Mouse (Mus musculus) spleen, adult 2 months (tissue): ENCODE results near the gene Syt7. TPM values are rescaled to one million over a fixed set of nuclear protein-coding genes. Genes with fewer than 3 reads are reported as not detected.

ENCODE experiments used
- DNase-seq, 2 experiments: peaks; one replicate each; pipeline versions ENCODE4 v3.0.0 to v3.0.0-alpha.2; 2012 to 2021; ENCODE audit warnings: low spot score in 2 of 2, low read depth in 1 of 2
- H3K27ac ChIP-seq: fragments of 200-500 bp; 2 replicates; pipeline ENCODE4 v1.5.1; 2012; ENCODE audit warnings: low read length, inconsistent platforms; ENCODE audit not compliant: insufficient read depth
- H3K27me3 ChIP-seq: fragments of 200-500 bp; 2 replicates; pipeline ENCODE4 v1.6.1; 2012; ENCODE audit warnings: mild to moderate bottlenecking, moderate library complexity, low read length, inconsistent platforms; ENCODE audit not compliant: control insufficient read depth, insufficient read depth
- H3K36me3 ChIP-seq: fragments of 200-500 bp; 2 replicates; pipeline ENCODE4 v1.6.1; 2012; ENCODE audit warnings: mild to moderate bottlenecking, low read length, inconsistent platforms; ENCODE audit not compliant: control insufficient read depth, insufficient read depth
- H3K4me1 ChIP-seq: fragments of 200-500 bp; 2 replicates; pipeline ENCODE4 v1.6.1; 2011; ENCODE audit warnings: inconsistent platforms; ENCODE audit not compliant: control insufficient read depth, insufficient read depth, insufficient read length
- H3K4me3 ChIP-seq: fragments of 200-500 bp; 2 replicates; pipeline ENCODE4 v1.5.1; 2011; ENCODE audit warnings: mild to moderate bottlenecking, inconsistent platforms; ENCODE audit not compliant: insufficient read depth, insufficient read length; ENCODE audit errors: extremely low read depth
- CTCF ChIP-seq: fragments of 200-500 bp; IDR thresholded peaks from 2 replicates; pipeline ENCODE4 v1.5.1; 2011; ENCODE audit warnings: mild to moderate bottlenecking, inconsistent platforms; ENCODE audit not compliant: insufficient read depth, insufficient read length, insufficient replicate concordance; ENCODE audit errors: extremely low read depth
- POLR2A ChIP-seq: fragments of 200-500 bp; IDR thresholded peaks from 2 replicates; pipeline ENCODE4 v1.6.1; 2011; ENCODE audit warnings: low read depth, low read length, inconsistent platforms
- WGBS: fragments of 180-500 bp; shearing (Covaris S2); methylation state at CpG from one replicate; pipeline ENCODE4 v1.1.7; 2018; 5-methylcytosine and 5-hydroxymethylcytosine counted together
- polyA plus RNA-seq: library from polyadenylated mRNA; depleted of rRNA; stranded (reverse); fragments of >200 nt; gene quantifications from 2 replicates; pipeline ENCODE4 v1.2.3, GENCODE M21; 2012

Gene Syt7
- polyA plus RNA-seq, 1 experiment: 0.29 TPM

DNA sequence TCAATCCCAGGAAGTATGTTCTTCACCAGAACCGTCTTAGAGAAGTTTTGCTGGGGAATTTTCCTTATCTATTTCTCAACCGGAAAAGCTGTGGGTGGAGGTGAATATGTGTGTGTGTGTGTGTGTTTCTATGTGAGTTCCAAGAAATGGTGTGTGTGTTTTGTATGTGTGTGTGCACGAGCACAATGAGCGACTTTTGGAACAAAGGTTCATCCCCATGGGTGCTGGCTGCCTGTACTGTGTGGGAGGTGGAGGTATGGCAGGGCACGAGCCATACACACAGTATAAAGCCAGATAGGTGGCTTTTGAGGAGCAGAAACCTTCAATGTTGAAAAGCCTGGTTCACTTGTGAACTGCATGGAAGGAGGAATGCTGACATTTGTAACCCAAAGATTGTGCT is 1.2 kb upstream of the Syt7 start:
- Histone ChIP-seq H3K27ac (no peak overlapping the region), H3K27me3 (peaks cover 14% of the 10 kb centered on the region), H3K36me3 (no peaks in the 10 kb centered on the region), H3K4me1 (peaks cover 4% of the 10 kb centered on the region; the same call in 1 of the 2 replicates), H3K4me3 (no peak overlapping the region)
- no peak for TF ChIP-seq CTCF
- no peak for TF ChIP-seq POLR2A
- DNase-seq: no peak
- 70% methylated on average over 5 of the region's 5 CpGs for WGBS

DNA sequence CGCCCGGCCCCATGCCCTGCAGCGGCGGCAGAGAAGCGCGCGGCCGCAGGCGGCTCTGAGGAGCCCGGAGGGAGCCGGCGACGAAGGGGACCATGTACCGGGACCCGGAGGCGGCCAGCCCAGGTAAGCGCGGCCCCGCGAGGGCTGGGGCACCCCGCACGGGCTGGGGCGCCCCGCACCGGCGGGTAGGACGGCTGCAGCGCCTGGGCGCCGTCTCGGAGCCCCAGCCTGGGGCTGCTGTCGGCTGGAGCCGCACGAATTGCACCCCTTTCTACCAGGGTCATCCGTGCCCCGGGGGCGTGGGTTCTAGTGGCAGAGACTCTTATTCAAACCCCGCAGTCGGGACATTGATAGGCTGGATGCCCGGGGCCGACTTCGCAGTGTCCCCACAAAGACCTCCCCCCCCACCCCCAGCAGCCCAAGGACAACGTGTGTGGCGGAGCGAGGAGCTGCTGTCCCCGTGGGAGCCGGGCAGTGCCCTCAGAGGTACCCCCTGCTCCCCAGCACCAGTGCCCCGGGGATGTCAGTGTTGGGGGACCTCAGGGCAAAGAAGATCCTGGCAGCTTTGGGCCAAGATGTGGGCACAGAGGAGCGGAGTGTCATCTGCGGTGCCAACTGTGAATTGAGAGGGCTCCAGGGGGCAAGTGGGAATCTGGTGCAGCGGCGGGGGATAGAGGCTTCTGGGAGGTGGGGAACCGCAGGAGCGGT is 655 bp downstream of the Syt7 start:
- 4% methylated on average over 54 of the region's 54 CpGs for WGBS

DNA sequence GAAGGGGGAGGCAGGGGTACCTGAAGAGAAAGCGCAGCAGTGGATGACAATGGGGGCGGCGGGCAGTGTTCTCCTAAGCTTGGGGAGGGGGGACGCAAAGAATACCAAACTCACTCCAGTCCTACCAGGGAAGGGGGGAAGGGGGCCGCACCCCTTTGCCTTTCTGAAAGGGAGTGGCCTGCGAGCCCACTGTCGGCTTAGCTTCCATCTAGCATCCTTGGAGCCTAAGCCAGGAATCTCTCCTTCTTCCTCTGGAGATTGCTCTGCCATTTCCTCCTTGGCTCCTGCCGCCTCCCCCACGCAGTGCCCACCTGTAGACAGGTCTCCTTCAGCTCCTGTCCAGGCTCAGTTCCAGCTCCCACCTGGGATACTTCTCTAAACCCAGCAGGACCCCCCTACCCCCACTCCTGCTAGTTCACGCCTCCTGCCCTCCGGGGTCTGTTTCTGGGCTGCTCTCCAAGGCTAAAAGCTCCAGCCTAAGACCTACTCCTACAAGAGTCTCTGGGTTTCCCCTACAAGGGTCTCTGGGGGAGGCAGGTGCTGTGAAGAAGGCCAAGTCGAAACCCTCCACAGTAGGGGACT is 1.3 kb downstream of the Syt7 start:
- no peak overlapping the region for H3K4me3 ChIP-seq
- no peaks in the 10 kb centered on the region for H3K36me3 ChIP-seq
- H3K27me3 ChIP-seq: peaks cover 14% of the 10 kb centered on the region
- H3K27ac ChIP-seq: no peak overlapping the region
- peaks cover 4% of the 10 kb centered on the region; the same call in 1 of the 2 replicates for H3K4me1 ChIP-seq
- DNase-seq: no peak
- 31% methylated on average over 12 of the region's 12 CpGs for WGBS
- no peak for TF ChIP-seq POLR2A

More for the DNA sequence above, 655 bp downstream of the Syt7 start:
- Histone ChIP-seq H3K27ac (no peak overlapping the region), H3K27me3 (peaks cover 14% of the 10 kb centered on the region), H3K36me3 (no peaks in the 10 kb centered on the region), H3K4me3 (no peak overlapping the region), H3K4me1 (peaks cover 4% of the 10 kb centered on the region; the same call in 1 of the 2 replicates)
- TF ChIP-seq POLR2A (no peak), CTCF (no peak)
- no peak for DNase-seq

DNA sequence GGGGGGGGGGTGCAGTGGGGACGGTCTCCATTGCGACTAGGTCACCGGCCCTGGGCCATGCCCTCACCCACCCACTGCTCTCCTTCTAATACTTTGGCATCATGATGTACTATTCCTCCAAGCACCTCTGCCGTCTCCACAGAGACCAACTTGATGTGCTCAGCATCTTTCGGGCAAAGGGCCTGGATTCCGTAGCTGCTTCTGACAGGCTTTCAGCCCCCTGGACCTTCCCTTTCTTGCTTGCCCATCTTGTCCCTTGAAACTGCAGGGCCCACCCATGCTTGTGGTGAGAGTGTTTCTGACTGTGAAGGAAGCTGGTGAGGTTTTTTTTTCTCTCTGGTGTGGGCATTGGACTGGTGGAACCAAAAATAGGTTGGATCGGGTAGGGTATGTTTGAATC is 2.1 kb downstream of the Syt7 start:
- Histone ChIP-seq H3K36me3 (no peaks in the 10 kb centered on the region), H3K27me3 (peaks cover 14% of the 10 kb centered on the region), H3K4me3 (no peak overlapping the region), H3K27ac (no peak overlapping the region), H3K4me1 (peaks cover 4% of the 10 kb centered on the region; the same call in 1 of the 2 replicates)
- no peak for DNase-seq
- TF ChIP-seq POLR2A (no peak), CTCF (no peak)
- 79% methylated on average over 7 of the region's 7 CpGs for WGBS

DNA sequence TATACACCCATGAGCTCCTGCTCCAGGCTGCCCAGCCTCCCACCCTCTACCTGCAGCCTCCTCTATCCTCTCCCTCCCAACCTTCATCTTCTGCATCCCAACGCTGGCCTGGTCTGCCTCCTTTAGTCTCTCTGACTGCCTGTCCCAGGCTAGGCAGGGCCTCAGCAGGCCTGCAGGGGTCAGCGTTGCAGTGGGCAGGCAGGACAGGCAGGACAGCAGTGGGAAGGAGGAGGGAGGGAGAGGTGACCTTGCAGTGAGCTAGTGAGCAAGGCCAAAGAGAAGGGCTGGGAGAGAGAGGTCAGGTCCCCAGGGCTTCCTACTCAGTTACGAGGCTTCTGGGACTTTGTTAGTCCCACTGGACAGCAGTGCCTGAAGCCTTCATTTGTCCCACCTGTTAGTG is 3.1 kb downstream of the Syt7 start:
- peaks cover 14% of the 10 kb centered on the region for H3K27me3 ChIP-seq
- no peaks in the 10 kb centered on the region for H3K36me3 ChIP-seq
- H3K4me1 ChIP-seq: peaks cover 4% of the 10 kb centered on the region; the same call in 1 of the 2 replicates
- H3K27ac ChIP-seq: no peak overlapping the region
- no peak for DNase-seq
- 33% methylated on average over 3 of the region's 3 CpGs for WGBS
- TF ChIP-seq POLR2A: no peak
- TF ChIP-seq CTCF: no peak
- H3K4me3 ChIP-seq: no peak overlapping the region

DNA sequence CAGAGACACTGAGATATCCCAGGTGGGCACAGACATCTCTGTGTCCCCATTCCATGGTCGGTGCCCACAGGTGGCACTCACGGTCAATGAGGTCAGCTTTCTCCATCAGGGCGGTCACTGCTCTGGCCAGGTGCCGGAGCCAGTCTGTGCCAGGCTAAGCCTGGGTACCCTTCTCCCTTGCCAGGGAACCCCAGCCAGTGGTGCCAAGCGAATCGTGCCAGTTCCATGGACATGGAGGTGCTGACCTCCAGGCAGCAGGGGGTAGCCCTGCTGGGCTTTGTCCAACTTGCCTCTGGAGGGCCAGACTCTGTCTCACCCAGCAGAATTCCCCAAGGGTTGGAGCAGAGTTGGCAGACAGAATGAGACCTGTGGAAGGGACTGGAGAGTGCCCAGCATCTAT is 4.6 kb downstream of the Syt7 start:
- Histone ChIP-seq H3K27ac (no peak overlapping the region), H3K27me3 (peaks cover 9% of the 10 kb centered on the region), H3K4me3 (no peak overlapping the region), H3K36me3 (no peaks in the 10 kb centered on the region), H3K4me1 (peaks cover 4% of the 10 kb centered on the region; the same call in 1 of the 2 replicates)
- DNase-seq: no peak
- WGBS: 94% methylated on average over 6 of the region's 6 CpGs
- TF ChIP-seq POLR2A: no peak
- TF ChIP-seq CTCF: no peak
